Mouse (Mus musculus) heart, embryonic 13.5 days (tissue): ENCODE measurements around the gene Dnmt3c. TPM values are rescaled to one million over a fixed set of nuclear protein-coding genes. Genes with fewer than 3 reads are reported as not detected.

Experiments used
- ATAC-seq: fragments of 200-750 bp; cut with Nextera tagmentation; 2 replicates; pipeline ENCODE4 v1.8.0; 2017; ENCODE audit warnings: moderate TSS enrichment; ENCODE audit not compliant: insufficient number of reproducible peaks, low FRiP score, low TSS enrichment; ENCODE audit errors: extremely low read depth
- H3K27ac ChIP-seq: fragments of 300-500 bp; sonication (generic); replicated peaks from 2 replicates; pipeline ENCODE4 v1.5.1; 2015; ENCODE audit warnings: moderate library complexity, mild to moderate bottlenecking, inconsistent platforms
- H3K27me3 ChIP-seq: fragments of 300-500 bp; sonication (generic); replicated peaks from 2 replicates; pipeline ENCODE4 v1.6.1; 2015; ENCODE audit warnings: mild to moderate bottlenecking, inconsistent platforms
- H3K36me3 ChIP-seq: fragments of 300-500 bp; sonication (generic); 2 replicates; pipeline ENCODE4 v1.6.1; 2015; ENCODE audit warnings: mild to moderate bottlenecking, inconsistent platforms
- H3K4me1 ChIP-seq: fragments of 300-500 bp; sonication (generic); 2 replicates; pipeline ENCODE4 v1.6.1; 2015; ENCODE audit warnings: inconsistent platforms
- H3K4me2 ChIP-seq: fragments of 300-500 bp; sonication (generic); 2 replicates; pipeline ENCODE4 v1.6.1; 2015; ENCODE audit warnings: inconsistent platforms, mild to moderate bottlenecking, moderate library complexity
- H3K4me3 ChIP-seq: fragments of 300-500 bp; sonication (generic); 2 replicates; pipeline ENCODE4 v1.5.1; 2015; ENCODE audit warnings: moderate library complexity, mild to moderate bottlenecking, inconsistent platforms
- H3K9ac ChIP-seq: fragments of 300-500 bp; sonication (generic); 2 replicates; pipeline ENCODE4 v1.6.1; 2015; ENCODE audit warnings: inconsistent platforms, mild to moderate bottlenecking, moderate library complexity
- H3K9me3 ChIP-seq: fragments of 300-500 bp; sonication (generic); 2 replicates; pipeline ENCODE4 v1.6.1; 2016; ENCODE audit warnings: inconsistent platforms
- WGBS: fragments of 180-500 bp; shearing (Covaris S2); methylation state at CpG from one replicate; pipeline ENCODE4 v1.1.7; 2015; ENCODE audit warnings: mixed read lengths; 5-methylcytosine and 5-hydroxymethylcytosine counted together
- polyA plus RNA-seq: library from polyadenylated mRNA; unstranded; fragments of >200 nt; fragmentation: Nextera tagmentation; extraction: Ambion mirVana; gene quantifications from 2 replicates; pipeline ENCODE4 v1.2.1, GENCODE M21; 2015

The Dnmt3c gene
- polyA plus RNA-seq, 1 experiment from 2014 or later = not detected

DNA sequence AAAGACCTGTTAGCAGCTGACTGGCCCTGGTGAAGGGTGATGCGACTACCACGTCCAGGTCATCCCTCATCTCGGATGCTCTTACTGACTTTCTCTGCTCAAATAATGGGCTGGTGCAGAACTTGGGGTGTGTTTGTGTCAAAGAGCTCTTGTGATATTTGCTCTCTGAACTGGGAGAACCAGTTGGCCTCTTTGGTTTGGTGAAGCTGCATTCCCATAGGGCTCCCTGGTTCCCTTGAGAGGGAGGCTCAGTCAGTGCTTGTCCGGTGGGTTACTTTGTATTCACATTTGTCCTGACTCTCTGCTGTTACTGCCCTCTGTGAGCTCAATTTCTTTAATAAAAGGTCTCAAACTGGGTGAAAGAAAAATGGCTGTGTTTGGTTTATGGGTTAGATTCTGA lies 76.5 kb downstream of the Dnmt3c start:
- H3K4me1 ChIP-seq = no peaks in the 10 kb centered on the region

DNA sequence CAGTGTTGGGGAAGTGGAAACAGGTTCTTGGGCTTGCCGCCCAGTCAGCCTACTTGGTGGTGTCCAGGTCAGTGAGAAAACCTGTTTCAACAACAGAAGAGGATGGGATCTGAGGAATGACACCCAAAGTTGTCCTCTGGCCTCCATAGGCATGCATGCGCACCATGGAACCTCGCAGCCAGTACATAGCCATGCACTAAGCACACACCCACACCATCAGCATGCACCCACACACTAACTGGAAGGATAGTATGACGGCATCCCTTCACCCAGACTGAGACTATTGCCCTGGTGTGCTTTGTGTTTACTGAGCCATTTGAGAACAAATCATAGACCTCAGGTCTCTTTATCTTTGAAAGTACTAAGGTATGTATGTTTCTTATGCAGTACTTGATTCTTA lies 79.0 kb downstream of the Dnmt3c start:
- no peak overlapping the region for H3K27ac ChIP-seq
- 90% methylated on average over 4 of the region's 4 CpGs for WGBS
- H3K9ac ChIP-seq = no peak overlapping the region
- H3K36me3 ChIP-seq = peaks cover 42% of the 10 kb centered on the region
- H3K4me3 ChIP-seq = no peak overlapping the region
- no peak for ATAC-seq
- no peaks in the 10 kb centered on the region for H3K27me3 ChIP-seq
- H3K9me3 ChIP-seq = no peaks in the 10 kb centered on the region
- H3K4me2 ChIP-seq = no peak overlapping the region
- peaks cover 13% of the 10 kb centered on the region for H3K4me1 ChIP-seq

More for the DNA sequence above, 76.5 kb downstream of the Dnmt3c start:
- no peak overlapping the region for H3K4me3 ChIP-seq
- no peaks in the 10 kb centered on the region for H3K9me3 ChIP-seq
- no peak overlapping the region for H3K9ac ChIP-seq
- no peak overlapping the region for H3K4me2 ChIP-seq
- ATAC-seq = no peak
- 91% methylated on average over 4 of the region's 4 CpGs for whole genome bisulfite sequencing
- H3K27me3 ChIP-seq = no peaks in the 10 kb centered on the region
- H3K27ac ChIP-seq = no peak overlapping the region
- peaks cover 66% of the 10 kb centered on the region for H3K36me3 ChIP-seq

DNA sequence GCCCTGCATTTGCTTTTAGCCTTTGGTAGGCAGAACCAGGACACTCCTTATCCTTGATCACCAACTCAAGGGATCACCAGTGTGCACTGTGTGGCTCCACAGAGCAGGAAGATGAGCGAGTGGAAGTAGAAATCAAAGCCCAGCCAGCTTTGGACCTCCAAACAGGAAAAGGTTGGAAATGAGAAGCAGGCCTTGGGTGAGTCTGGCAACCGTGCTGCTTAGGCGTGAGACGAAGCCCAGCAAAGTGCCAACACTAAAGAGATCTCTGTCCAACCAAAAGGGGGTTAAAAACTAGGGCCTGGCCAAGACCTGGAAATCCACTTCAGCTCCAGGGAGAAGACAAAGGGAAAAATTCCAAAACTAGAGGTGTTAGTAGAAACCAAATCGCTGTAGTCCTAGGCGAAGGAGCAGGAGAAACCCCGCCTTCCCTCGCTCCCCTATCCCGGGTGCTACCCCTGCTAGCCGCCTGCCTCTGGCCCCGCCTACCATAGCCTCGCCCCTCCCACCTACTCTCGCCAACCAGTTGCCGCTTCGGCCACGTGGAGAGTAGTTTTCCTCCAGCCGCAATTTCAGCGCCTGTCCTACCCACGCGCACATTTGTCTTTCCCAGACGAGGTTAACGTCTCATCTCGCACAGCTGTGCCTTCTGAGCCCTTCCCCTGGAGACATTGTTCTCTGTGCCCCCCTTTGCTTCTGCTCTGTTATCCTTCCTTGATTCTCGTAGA lies 82.3 kb downstream of the Dnmt3c start:
- Histone ChIP-seq H3K27ac (no peak overlapping the region), H3K4me3 (peak overlapping the region; percentile 49), H3K4me1 (peaks cover 13% of the 10 kb centered on the region), H3K4me2 (peak overlapping the region; percentile 73), H3K36me3 (peaks cover 12% of the 10 kb centered on the region), H3K27me3 (no peaks in the 10 kb centered on the region), H3K9ac (peak overlapping the region; percentile 74), H3K9me3 (no peaks in the 10 kb centered on the region)
- 12% methylated on average over 24 of the region's 24 CpGs for WGBS
- ATAC-seq = peak; percentile 61

Other genes starting within 250 kb of the Dnmt3c start
- gene 4930404H24Rik, start 203.9 kb upstream of the Dnmt3c start, polyA plus RNA-seq = not detected in 2 replicates
- 10.5 and 11.0 TPM in 2 replicates for gene Nol4l, start 166.7 kb upstream of the Dnmt3c start, polyA plus RNA-seq
- 55.1 and 63.2 TPM in 2 replicates for gene Commd7, start 63.9 kb upstream of the Dnmt3c start, polyA plus RNA-seq
- 5.0 and 5.3 TPM in 2 replicates for gene Dnmt3b, start 47.2 kb upstream of the Dnmt3c start, polyA plus RNA-seq
- gene Mapre1, start 44.6 kb downstream of the Dnmt3c start, polyA plus RNA-seq = 232 and 254 TPM in 2 replicates
- not detected in 2 replicates for gene Efcab8, start 83.3 kb downstream of the Dnmt3c start, polyA plus RNA-seq
- not detected in 2 replicates for gene Sun5, start 174.4 kb downstream of the Dnmt3c start, polyA plus RNA-seq
- gene Bpifb2, start 178.4 kb downstream of the Dnmt3c start, polyA plus RNA-seq = 0.11 TPM in 1 of 2 replicates, not detected in the other
- gene Bpifb6, start 203.7 kb downstream of the Dnmt3c start, polyA plus RNA-seq = not detected in 2 replicates
- not detected in 2 replicates for gene Bpifb3, start 221.6 kb downstream of the Dnmt3c start, polyA plus RNA-seq
- gene Bpifb4, start 241.6 kb downstream of the Dnmt3c start, polyA plus RNA-seq = not detected in 2 replicates